Mouse (Mus musculus) layer of hippocampus, adult 11-12 months (tissue): ENCODE measurements around the gene Zfp872.
"Not testable (repeated sequence)": the region's sequence is repeated elsewhere in the genome, so short reads cannot be mapped to it uniquely, and the experiment has no call there.

Experiments used
- DNase-seq: peaks from one replicate; pipeline ENCODE4 v3.0.0; 2022; ENCODE audit warnings: low spot score

The Zfp872 gene

GRCm38 (mm10) chr9:22188025-22188611, at the start of gene Zfp872:
Gene Zfp872, plus strand, starts transcription at chr9:22188090.
- no peak for DNase-seq

GRCm38 (mm10) chr9:22138480-22138879, 49.4 kb upstream of the Zfp872 start:
- DNase-seq, result peak; percentile 33

- no peak for DNase-seq
Measured at GRCm38 (mm10) chr9:22139746-22140145, 48.1 kb upstream of the Zfp872 start.

GRCm38 (mm10) chr9:22143108-22144037, 44.5 kb upstream of the Zfp872 start:
- peak; percentile 91 for DNase-seq

DNA sequence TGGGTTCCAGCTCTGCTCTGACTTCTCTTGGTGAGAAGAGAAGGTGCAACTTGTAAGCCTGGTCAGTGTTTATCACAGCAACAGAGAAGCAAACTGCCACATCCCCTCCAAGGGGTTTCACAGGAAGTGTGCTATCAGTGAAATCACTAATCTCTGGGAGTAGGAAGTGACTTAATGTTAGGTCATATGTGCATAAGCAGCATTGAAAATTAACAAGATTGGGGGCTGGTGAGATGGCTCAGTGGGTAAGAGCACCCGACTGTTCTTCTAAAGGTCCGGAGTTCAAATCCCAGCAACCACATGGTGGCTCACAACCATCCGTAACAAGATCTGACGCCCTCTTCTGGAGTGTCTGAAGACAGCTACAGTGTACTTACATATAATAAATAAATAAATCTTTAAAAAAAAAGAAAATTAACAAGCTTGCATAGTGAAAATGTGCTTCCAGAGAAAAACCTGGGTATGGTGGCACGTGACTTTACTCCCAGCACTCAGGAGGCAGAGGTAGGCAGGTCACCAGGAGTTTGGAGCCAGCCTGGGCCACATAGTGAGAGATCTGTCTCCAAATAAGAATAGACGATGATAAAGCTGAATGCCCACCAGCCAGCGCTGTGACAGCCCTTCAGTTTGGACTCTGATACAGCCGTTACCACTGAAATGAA, 43.5 kb upstream of the Zfp872 start:
- DNase-seq, result no peak

DNA sequence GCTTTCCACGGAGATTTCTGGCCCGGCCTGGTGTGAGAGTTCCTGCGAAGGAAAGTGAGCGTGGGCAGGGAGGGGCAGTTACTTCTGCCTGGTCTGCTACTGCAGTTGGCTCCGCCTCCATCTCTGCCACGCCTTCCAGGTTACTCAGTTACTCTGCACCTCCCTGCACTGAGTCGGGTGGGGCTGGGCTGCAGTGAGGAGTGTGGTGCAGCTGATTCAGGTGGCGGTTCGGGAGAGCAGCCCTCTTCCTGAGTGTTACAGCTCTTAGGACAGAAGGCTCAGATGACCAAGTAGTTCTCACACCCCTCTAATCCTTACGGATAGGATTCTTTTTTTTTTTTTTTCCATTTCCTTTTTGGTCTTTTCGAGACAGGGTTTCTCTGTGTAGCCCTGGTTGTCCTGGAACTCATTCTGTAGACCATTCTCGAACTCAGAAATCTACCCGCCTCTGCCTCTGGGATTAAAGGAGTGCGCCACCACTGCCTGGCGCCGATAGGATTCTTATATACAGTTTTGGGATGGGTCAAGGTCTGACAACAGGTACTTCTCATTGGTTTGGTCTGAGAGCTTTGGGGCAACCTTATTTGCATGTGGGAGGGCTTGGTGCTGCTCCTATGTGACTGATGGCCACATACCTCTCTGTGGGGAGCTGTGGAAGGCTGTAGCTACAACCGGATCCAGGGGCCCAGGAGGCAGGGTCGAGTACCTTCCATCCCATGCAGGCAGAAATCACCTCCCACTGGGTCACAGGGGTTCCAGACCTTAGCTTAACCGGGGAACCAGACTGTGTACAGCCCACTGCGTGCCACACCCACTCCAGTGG, 38.3 kb upstream of the Zfp872 start:
- DNase-seq, result no peak

DNA sequence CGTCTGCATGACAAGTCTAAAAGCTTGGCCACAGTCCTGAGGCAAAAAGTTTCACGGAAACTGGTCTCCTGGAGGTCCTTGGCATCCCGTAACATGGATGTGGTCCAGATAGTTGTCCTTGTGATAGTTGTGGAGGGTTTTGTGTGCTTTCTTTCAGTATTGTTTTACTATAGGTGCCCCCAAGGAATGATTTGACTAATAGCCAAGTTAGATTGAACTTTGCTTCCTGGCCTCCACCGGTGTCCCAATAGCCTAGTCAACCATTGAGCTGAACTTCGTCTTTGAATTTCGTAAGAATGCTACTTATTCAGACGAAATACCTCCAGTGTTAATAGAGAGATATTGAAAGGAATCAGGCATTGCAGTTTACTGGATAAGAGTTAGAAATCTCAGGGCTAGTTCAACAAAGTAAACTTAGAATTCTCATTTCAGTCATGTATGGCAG, 37.6 kb upstream of the Zfp872 start:
- DNase-seq, result not testable (repeated sequence)

DNA sequence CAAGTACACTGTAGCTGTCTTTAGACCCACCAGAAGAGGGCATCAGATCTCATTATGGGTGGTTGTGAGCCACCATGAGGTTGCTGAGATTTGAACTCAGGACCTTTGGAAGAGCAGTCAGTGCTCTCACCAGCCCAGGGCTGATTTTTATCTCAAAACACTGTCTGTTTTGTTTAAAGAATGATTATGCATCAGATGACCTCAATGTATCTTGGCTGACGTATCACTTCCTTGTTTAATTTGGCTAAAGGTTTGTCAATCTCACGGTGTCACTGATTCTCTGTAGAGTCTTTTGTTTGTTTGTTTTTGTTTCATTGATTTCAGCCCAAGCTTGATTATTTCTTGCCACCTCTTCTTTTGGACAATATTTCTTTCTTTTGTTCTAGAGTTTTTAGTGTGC, 36.9 kb upstream of the Zfp872 start:
- DNase-seq, result no peak

DNA sequence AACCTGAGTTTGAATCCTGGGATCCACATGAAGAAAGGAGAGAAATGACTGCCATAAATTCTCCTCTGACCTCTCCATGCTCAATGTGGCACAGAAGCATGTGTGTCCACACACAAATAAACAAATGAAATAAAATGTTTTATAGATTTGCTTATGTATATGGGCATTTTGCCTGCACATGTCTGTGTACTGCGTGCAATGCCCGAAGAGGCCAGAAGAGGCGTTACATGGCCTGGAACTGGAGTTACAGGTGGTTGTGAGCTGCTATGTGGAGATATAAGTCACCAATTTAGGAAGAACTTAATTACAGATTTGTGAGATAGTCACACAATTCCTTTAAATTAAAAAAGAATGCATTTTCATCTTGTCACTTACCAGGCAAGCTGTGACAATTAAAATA, 34.1 kb upstream of the Zfp872 start:
- DNase-seq, result no peak

DNA sequence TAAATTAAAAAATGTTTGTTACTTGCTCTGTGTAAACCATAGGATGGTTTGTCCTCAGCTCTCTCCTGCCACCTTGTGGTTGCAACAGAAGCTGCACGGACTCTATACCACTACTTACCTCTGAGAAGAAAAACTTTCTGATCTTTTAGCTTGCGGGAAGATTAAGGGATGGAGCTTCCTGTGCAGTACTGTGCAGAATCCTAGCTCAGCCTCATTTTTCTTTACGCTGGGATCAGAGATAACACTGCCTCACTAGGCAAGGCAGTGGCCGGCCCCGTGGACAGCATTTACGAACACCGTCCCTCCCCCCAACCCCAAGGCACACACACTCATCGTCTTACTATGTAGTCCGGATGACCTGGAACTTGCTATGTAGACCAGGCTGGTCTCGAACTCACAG, 32.3 kb upstream of the Zfp872 start:
- DNase-seq, result peak; percentile 53

GRCm38 (mm10) chr9:22156497-22157245, 31.2 kb upstream of the Zfp872 start, which contains the start of gene Pigyl:
Gene Pigyl, plus strand, starts transcription at chr9:22156846.
- DNase-seq, result peak; percentile 99

DNA sequence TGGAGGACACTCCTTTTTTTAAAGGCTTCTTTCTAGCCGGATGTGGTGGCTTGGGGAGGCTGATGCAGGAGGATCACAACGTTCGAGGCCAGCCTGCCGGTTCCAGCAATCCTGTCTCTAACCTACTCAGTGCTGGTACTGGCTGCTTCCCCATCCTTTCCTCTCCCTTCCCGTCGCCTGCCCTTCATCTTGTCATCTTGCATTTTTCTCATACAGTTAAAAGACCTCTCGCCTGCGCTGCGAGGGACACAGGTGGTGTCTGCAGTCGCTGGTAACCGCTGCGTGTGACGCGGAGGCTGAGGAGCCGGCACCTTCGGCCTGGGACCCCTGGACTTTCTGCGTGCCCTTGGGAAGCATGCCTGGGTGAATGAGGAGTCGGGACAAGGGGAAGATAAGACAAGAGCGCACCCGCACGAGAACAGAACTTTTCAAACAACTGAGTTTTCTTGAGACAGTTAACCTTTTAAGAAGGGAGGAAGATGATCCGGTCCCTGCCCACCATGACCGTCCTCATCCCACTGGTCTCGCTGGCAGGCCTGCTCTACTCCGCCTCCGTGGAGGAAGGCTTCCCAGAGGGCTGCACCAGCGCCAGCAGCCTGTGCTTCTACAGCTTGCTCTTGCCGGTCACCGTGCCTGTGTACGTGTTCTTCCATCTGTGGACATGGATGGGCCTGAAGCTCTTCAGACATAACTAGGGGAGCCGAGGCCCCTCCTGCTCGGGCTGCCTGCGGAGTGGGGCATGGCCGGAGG, 30.2 kb upstream of the Zfp872 start:
- DNase-seq, result no peak

DNA sequence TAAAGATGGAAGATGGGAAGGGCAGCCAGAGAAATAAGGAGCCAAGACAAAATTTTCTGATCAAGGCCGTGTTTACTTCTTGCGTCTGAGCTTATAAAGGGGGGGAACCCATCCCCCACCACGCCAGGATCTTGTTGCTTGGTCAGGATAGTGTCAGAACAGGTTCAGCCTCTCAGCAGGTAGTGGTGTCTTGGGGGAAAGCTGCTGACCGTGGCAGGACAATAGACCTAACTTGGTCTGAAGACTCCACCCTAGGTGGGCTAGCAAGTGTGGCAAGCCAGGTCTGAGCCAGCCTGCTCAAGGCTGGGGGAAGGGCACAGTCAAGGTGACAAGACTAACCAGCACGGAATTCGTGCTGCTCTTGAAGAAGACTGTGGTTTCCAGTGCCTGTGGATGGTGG, 26.6 kb upstream of the Zfp872 start:
- DNase-seq, result no peak

- no peak for DNase-seq
Measured at GRCm38 (mm10) chr9:22162305-22162704, 25.6 kb upstream of the Zfp872 start.

- no peak for DNase-seq
Measured at GRCm38 (mm10) chr9:22162912-22163311, 25.0 kb upstream of the Zfp872 start.

GRCm38 (mm10) chr9:22164711-22165668, 22.9 kb upstream of the Zfp872 start:
- DNase-seq, result peak; percentile 57

DNA sequence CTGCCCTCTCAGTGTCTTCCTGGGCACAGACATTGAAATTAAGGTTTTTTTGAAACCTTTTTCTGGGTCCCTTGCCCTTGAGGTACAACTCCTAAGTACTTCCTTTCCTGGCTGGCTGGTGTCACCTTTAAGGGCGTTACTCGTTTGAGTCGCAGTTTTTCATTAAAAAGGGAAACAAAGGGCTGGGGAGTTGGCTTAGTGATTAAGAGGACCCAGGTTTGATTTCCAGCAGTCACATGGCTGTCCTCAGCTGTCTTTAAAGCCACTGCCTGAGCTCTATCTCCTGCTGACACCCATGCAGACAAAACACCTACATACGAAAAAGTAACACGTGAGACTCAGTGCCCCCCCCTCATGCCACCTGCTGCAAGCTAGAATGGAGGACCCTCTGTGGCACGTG, 21.9 kb upstream of the Zfp872 start:
- no peak for DNase-seq

DNA sequence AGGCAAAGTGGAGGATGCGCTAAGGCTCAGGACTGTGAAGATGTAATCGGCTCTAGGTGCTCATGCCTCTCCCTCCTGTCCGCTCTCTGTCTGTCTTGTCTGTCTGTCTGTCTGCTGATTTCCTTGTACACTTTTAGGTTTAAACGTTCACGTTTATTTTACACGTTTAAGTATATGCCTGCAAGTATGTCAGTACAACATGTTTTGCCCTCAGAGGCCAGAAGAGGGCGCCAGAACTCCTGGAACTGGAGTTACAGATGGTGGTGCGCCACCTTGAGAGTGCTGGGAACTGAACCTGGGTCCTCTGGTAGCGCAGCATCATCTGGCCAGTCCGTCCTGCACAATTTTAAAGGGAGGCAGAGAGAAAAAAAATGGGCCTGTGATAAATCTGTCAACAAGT, 21.2 kb upstream of the Zfp872 start:
- no peak for DNase-seq

- peak; percentile 1 for DNase-seq
Measured at GRCm38 (mm10) chr9:22167751-22168150, 20.1 kb upstream of the Zfp872 start.
